10 mouse cellular contexts compared by ENCODE assay signal in the genomic region with DNA sequence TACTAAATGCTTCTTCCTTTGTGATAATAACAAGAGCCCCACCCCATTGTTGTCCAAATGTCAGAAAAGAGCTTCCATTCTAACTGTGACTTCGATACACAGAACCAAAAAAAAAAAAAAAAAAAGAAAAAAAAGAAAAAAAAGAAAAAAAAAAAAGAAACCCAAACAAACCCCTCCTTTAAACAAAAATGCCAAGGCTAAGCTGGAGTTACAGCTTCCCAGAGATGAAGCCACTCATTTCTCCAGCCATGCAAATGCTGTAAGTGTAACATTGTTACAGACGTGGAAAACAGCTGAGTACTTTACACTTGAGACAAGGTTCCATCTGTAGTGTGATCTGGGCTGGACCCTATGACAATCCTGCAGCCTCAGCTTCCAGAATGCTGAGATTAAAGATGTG. TPM values are rescaled to one million over a fixed set of nuclear protein-coding genes. Genes with fewer than 3 reads are reported as not detected.
DNase-seq lines count a peak whose midpoint lies in the region; ATAC-seq and TF ChIP-seq lines count a peak whose summit lies in the region.
"Had no signal": no experiment of that assay in that cellular context is flagged by ENCODE, and none has a peak within 500 bp of the region (broad histone marks: within the 10 kb centered on the region; RNA-seq: fewer than 3 reads in every experiment).

No protein-coding gene starts in this region.

- ATAC-seq in kidney, postnatal 0 days (replicated peaks; ENCODE audit: low FRiP score, low read depth) = no peak
- ATAC-seq in embryonic facial prominence, embryonic 14.5 days (ENCODE audit: low read depth) = no peak
- ATAC-seq in neural tube, embryonic 12.5 days (ENCODE audit: low FRiP score, low read depth) = no peak

- TF ChIP-seq CTCF in kidney, postnatal 0 days (IDR thresholded peaks at IDR 0.05; ENCODE audit: low read depth) = no peak

- H3K4me3 ChIP-seq in kidney, postnatal 0 days (replicated peaks; ENCODE audit: low read depth, low read length) = peak overlapping the region; percentile 51
- peak overlapping the region; percentile 55 for H3K4me3 ChIP-seq in embryonic facial prominence, embryonic 14.5 days (ENCODE audit: low read depth, low read length)
- H3K4me3 ChIP-seq in limb, embryonic 10.5 days = peak overlapping the region; percentile 73
- peak overlapping the region; percentile 56 for H3K4me3 ChIP-seq in neural tube, embryonic 12.5 days

- no peak for DNase-seq in kidney, postnatal 0 days (ENCODE audit: low spot score)
- DNase-seq in kidney, postnatal 25 days = no peak
- DNase-seq in embryonic facial prominence, embryonic 14.5 days (ENCODE audit: low spot score) = no peak
- DNase-seq in limb, embryonic 10.5 days (ENCODE audit: low spot score) = no peak
- DNase-seq in B cell, adult 2 months = no peak
- DNase-seq in yolk sac, embryonic 10.5 days (ENCODE audit: low spot score) = no peak
- DNase-seq in urinary bladder, adult 2 months (ENCODE audit: low spot score) = no peak
- DNase-seq: cerebellum, postnatal 14 days; kidney, adult 8-10 months had no signal

- no peaks in the 10 kb centered on the region for H3K9me3 ChIP-seq in kidney, postnatal 0 days (replicated peaks; ENCODE audit: low read length)
- H3K9me3 ChIP-seq in embryonic facial prominence, embryonic 14.5 days (ENCODE audit: control insufficient read depth, low read length) = no peaks in the 10 kb centered on the region
- H3K9me3 ChIP-seq in limb, embryonic 10.5 days (replicated peaks) = no peaks in the 10 kb centered on the region
- no peaks in the 10 kb centered on the region for H3K9me3 ChIP-seq in neural tube, embryonic 12.5 days

- H3K36me3 ChIP-seq in kidney, postnatal 0 days (ENCODE audit: insufficient read depth, low read length) = peaks cover 21% of the 10 kb centered on the region
- H3K36me3 ChIP-seq in embryonic facial prominence, embryonic 14.5 days (ENCODE audit: control insufficient read depth, insufficient read depth, low read length) = peaks cover 27% of the 10 kb centered on the region
- H3K36me3 ChIP-seq in limb, embryonic 10.5 days = peaks cover 42% of the 10 kb centered on the region
- H3K36me3 ChIP-seq in neural tube, embryonic 12.5 days = peaks cover 18% of the 10 kb centered on the region

- peak overlapping the region; percentile 66; the same call in 1 of the 2 replicates for H3K9ac ChIP-seq in kidney, postnatal 0 days (ENCODE audit: low read depth, low read length)
- peak overlapping the region; percentile 75 for H3K9ac ChIP-seq in embryonic facial prominence, embryonic 14.5 days (ENCODE audit: low read depth, low read length)
- peak overlapping the region; percentile 53 for H3K9ac ChIP-seq in neural tube, embryonic 12.5 days

- no peaks in the 10 kb centered on the region for H3K27me3 ChIP-seq in kidney, postnatal 0 days (ENCODE audit: insufficient read depth, low read length)
- no peaks in the 10 kb centered on the region for H3K27me3 ChIP-seq in embryonic facial prominence, embryonic 14.5 days (replicated peaks; ENCODE audit: control insufficient read depth, insufficient read depth, low read length)
- H3K27me3 ChIP-seq in limb, embryonic 10.5 days (ENCODE audit: low read depth, poor library complexity, severe bottlenecking) = no peaks in the 10 kb centered on the region
- H3K27me3 ChIP-seq in neural tube, embryonic 12.5 days (replicated peaks) = no peaks in the 10 kb centered on the region

- WGBS in kidney, postnatal 0 days = 15% methylated on average over 2 of the region's 2 CpGs
- 25% methylated on average over 2 of the region's 2 CpGs for WGBS in embryonic facial prominence, embryonic 14.5 days
- 36% methylated on average over 2 of the region's 2 CpGs for WGBS in limb, embryonic 10.5 days
- 35% methylated on average over 2 of the region's 2 CpGs for WGBS in neural tube, embryonic 12.5 days

- peak overlapping the region; percentile 91 for H3K4me2 ChIP-seq in kidney, postnatal 0 days (ENCODE audit: low read length)
- H3K4me2 ChIP-seq in embryonic facial prominence, embryonic 14.5 days (ENCODE audit: low read depth, low read length) = peak overlapping the region; percentile 88
- peak overlapping the region; percentile 80 for H3K4me2 ChIP-seq in neural tube, embryonic 12.5 days (replicated peaks)

- H3K4me1 ChIP-seq in kidney, postnatal 0 days (replicated peaks; ENCODE audit: insufficient read depth, low read length) = peaks cover 11% of the 10 kb centered on the region
- H3K4me1 ChIP-seq in embryonic facial prominence, embryonic 14.5 days (ENCODE audit: control insufficient read depth, insufficient read depth, low read length) = peaks cover 30% of the 10 kb centered on the region
- peaks cover 38% of the 10 kb centered on the region for H3K4me1 ChIP-seq in limb, embryonic 10.5 days
- H3K4me1 ChIP-seq in neural tube, embryonic 12.5 days = peaks cover 36% of the 10 kb centered on the region

- H3K27ac ChIP-seq in kidney, postnatal 0 days = peak overlapping the region; percentile 97; the same call in 1 of the 2 replicates
- H3K27ac ChIP-seq in embryonic facial prominence, embryonic 14.5 days (replicated peaks; ENCODE audit: low read depth, low read length) = peak overlapping the region; percentile 86; the same call in 1 of the 2 replicates
- peak overlapping the region; percentile 88 for H3K27ac ChIP-seq in limb, embryonic 10.5 days
- H3K27ac ChIP-seq in neural tube, embryonic 12.5 days = no peak overlapping the region

RNA-seq across cellular contexts. Expression of a gene that starts 1.1 kb away (rescaled TPM):
- polyA plus RNA-seq in kidney, postnatal 0 days (2015; fragmentation: Nextera tagmentation; extraction: Ambion mirVana) = 315 and 326 TPM in 2 replicates
- 380 and 425 TPM in 2 replicates for polyA plus RNA-seq in embryonic facial prominence, embryonic 14.5 days (2014; fragmentation: Nextera tagmentation; extraction: Ambion mirVana)
- polyA plus RNA-seq in limb, embryonic 10.5 days (2016; fragmentation: Nextera tagmentation; extraction: Ambion mirVana) = 898 and 922 TPM in 2 replicates
- polyA plus RNA-seq in neural tube, embryonic 12.5 days (2016; fragmentation: Nextera tagmentation; extraction: Ambion mirVana) = 252 and 272 TPM in 2 replicates
- polyA plus RNA-seq in urinary bladder, adult 2 months (2012; rRNA removed) = 21.7 and 29.6 TPM in 2 replicates

RNA-seq across cellular contexts. Expression of a gene that starts 1.1 kb away (rescaled TPM):
- polyA plus RNA-seq in kidney, postnatal 0 days (2015; fragmentation: Nextera tagmentation; extraction: Ambion mirVana) = 72.0 and 73.2 TPM in 2 replicates
- polyA plus RNA-seq in embryonic facial prominence, embryonic 14.5 days (2014; fragmentation: Nextera tagmentation; extraction: Ambion mirVana) = 74.0 and 75.2 TPM in 2 replicates
- 82.6 and 96.2 TPM in 2 replicates for polyA plus RNA-seq in limb, embryonic 10.5 days (2016; fragmentation: Nextera tagmentation; extraction: Ambion mirVana)
- polyA plus RNA-seq in neural tube, embryonic 12.5 days (2016; fragmentation: Nextera tagmentation; extraction: Ambion mirVana) = 51.4 and 57.5 TPM in 2 replicates
- polyA plus RNA-seq in urinary bladder, adult 2 months (2012; rRNA removed) = 85.7 and 87.7 TPM in 2 replicates

RNA-seq across cellular contexts. Expression of a gene that starts 5.5 kb away (rescaled TPM):
- polyA plus RNA-seq in kidney, postnatal 0 days (2015; fragmentation: Nextera tagmentation; extraction: Ambion mirVana) = 28.8 and 29.8 TPM in 2 replicates
- polyA plus RNA-seq in embryonic facial prominence, embryonic 14.5 days (2014; fragmentation: Nextera tagmentation; extraction: Ambion mirVana) = 24.2 and 24.8 TPM in 2 replicates
- 22.2 and 26.1 TPM in 2 replicates for polyA plus RNA-seq in limb, embryonic 10.5 days (2016; fragmentation: Nextera tagmentation; extraction: Ambion mirVana)
- polyA plus RNA-seq in neural tube, embryonic 12.5 days (2016; fragmentation: Nextera tagmentation; extraction: Ambion mirVana) = 33.4 and 35.0 TPM in 2 replicates
- 30.8 and 34.6 TPM in 2 replicates for polyA plus RNA-seq in urinary bladder, adult 2 months (2012; rRNA removed)

RNA-seq across cellular contexts. Expression of a gene that starts 12.9 kb away (rescaled TPM):
- polyA plus RNA-seq in kidney, postnatal 0 days (2015; fragmentation: Nextera tagmentation; extraction: Ambion mirVana) = 29.2 and 30.3 TPM in 2 replicates
- polyA plus RNA-seq in embryonic facial prominence, embryonic 14.5 days (2014; fragmentation: Nextera tagmentation; extraction: Ambion mirVana) = 49.2 and 51.6 TPM in 2 replicates
- polyA plus RNA-seq in limb, embryonic 10.5 days (2016; fragmentation: Nextera tagmentation; extraction: Ambion mirVana) = 50.7 and 53.5 TPM in 2 replicates
- polyA plus RNA-seq in neural tube, embryonic 12.5 days (2016; fragmentation: Nextera tagmentation; extraction: Ambion mirVana) = 55.9 and 57.3 TPM in 2 replicates
- 34.0 and 38.0 TPM in 2 replicates for polyA plus RNA-seq in urinary bladder, adult 2 months (2012; rRNA removed)

RNA-seq across cellular contexts. Expression of a gene that starts 14.5 kb away (rescaled TPM):
- polyA plus RNA-seq in kidney, postnatal 0 days (2015; fragmentation: Nextera tagmentation; extraction: Ambion mirVana) = 0.16 TPM in 1 of 2 replicates, not detected in the other
- not detected in 2 replicates for polyA plus RNA-seq in embryonic facial prominence, embryonic 14.5 days (2014; fragmentation: Nextera tagmentation; extraction: Ambion mirVana)
- 0.26 TPM in 1 of 2 replicates, not detected in the other for polyA plus RNA-seq in limb, embryonic 10.5 days (2016; fragmentation: Nextera tagmentation; extraction: Ambion mirVana)
- 0.37 and 0.46 TPM in 2 replicates for polyA plus RNA-seq in neural tube, embryonic 12.5 days (2016; fragmentation: Nextera tagmentation; extraction: Ambion mirVana)
- 1.2 and 1.5 TPM in 2 replicates for polyA plus RNA-seq in urinary bladder, adult 2 months (2012; rRNA removed)
